Mouse (Mus musculus) liver, embryonic 18 days (tissue): ENCODE results near the gene Wdr20rt. TPM values are rescaled to one million over a fixed set of nuclear protein-coding genes. Genes with fewer than 3 reads are reported as not detected.

Source experiments
- polyA plus RNA-seq: library from polyadenylated mRNA; depleted of rRNA; stranded (reverse); fragments of >200 nt; gene quantifications from 2 replicates; pipeline ENCODE4 v1.2.3, GENCODE M21; 2012; rRNA removed

The Wdr20rt gene
- polyA plus RNA-seq: not detected in 2 replicates

GRCm38 (mm10) chr12:65225467-65225945 lies at the start of gene Wdr20rt:
Wdr20rt (plus strand) TSS chr12:65225517.

Other genes starting within 250 kb of the Wdr20rt start
- gene Prpf39, start 189.2 kb upstream of the Wdr20rt start, polyA plus RNA-seq: 10.3 and 11.1 TPM in 2 replicates
- 54.8 and 56.5 TPM in 2 replicates for gene Fkbp3, start 151.5 kb upstream of the Wdr20rt start, polyA plus RNA-seq
- 1.8 TPM in 2 replicates for gene Fancm, start 149.9 kb upstream of the Wdr20rt start, polyA plus RNA-seq
- gene Mis18bp1, start 52.9 kb upstream of the Wdr20rt start, polyA plus RNA-seq: 6.2 and 7.9 TPM in 2 replicates